Mouse (Mus musculus) intestine, embryonic 14.5 days (tissue): ENCODE results near the gene Ascc1. TPM values are rescaled to one million over a fixed set of nuclear protein-coding genes. Genes with fewer than 3 reads are reported as not detected.

Source experiments
- ATAC-seq: fragments of 200-750 bp; cut with Nextera tagmentation; replicated peaks from 2 replicates; pipeline ENCODE4 v1.8.0; 2017; ENCODE audit warnings: low read depth, moderate number of reproducible peaks, moderate TSS enrichment, moderate library complexity; ENCODE audit not compliant: low FRiP score, low TSS enrichment
- DNase-seq: peaks from one replicate; pipeline ENCODE4 v3.0.0-alpha.2; 2018; ENCODE audit warnings: low spot score
- H3K27ac ChIP-seq: fragments of 300-500 bp; sonication (generic); 2 replicates; pipeline ENCODE4 v1.5.1; 2014; ENCODE audit warnings: low read depth, mild to moderate bottlenecking, control low read depth
- H3K27me3 ChIP-seq: fragments of 300-500 bp; sonication (generic); replicated peaks from 2 replicates; pipeline ENCODE4 v1.6.1; 2014; ENCODE audit warnings: low read length, control low read depth; ENCODE audit not compliant: control insufficient read depth, insufficient read depth
- H3K36me3 ChIP-seq: fragments of 300-500 bp; sonication (generic); 2 replicates; pipeline ENCODE4 v1.6.1; 2014; ENCODE audit warnings: low read length, control low read depth; ENCODE audit not compliant: control insufficient read depth, insufficient read depth
- H3K4me1 ChIP-seq: fragments of 300-500 bp; sonication (generic); replicated peaks from 2 replicates; pipeline ENCODE4 v1.6.1; 2014; ENCODE audit warnings: low read length, control low read depth, mixed read lengths; ENCODE audit not compliant: control insufficient read depth, insufficient read depth
- H3K4me2 ChIP-seq: fragments of 300-500 bp; sonication (generic); 2 replicates; pipeline ENCODE4 v1.6.1; 2014; ENCODE audit warnings: low read length
- H3K4me3 ChIP-seq: fragments of 300-500 bp; sonication (generic); 2 replicates; pipeline ENCODE4 v1.5.1; 2014; ENCODE audit warnings: low read depth, low read length, control low read depth, mixed read lengths
- H3K9ac ChIP-seq: fragments of 300-500 bp; sonication (generic); 2 replicates; pipeline ENCODE4 v1.6.1; 2014; ENCODE audit warnings: mild to moderate bottlenecking, low read length
- H3K9me3 ChIP-seq: fragments of 300-500 bp; sonication (generic); 2 replicates; pipeline ENCODE4 v1.6.1; 2016; ENCODE audit warnings: low read length, control low read depth; ENCODE audit not compliant: control insufficient read depth
- WGBS: fragments of 180-500 bp; shearing (Covaris S2); extraction: QIAGEN DNeasy Blood & Tissue Kit; methylation state at CpG from one replicate; pipeline ENCODE4 v1.1.7; 2014; 5-methylcytosine and 5-hydroxymethylcytosine counted together
- polyA plus RNA-seq: library from polyadenylated mRNA; unstranded; fragments of >200 nt; fragmentation: Nextera tagmentation; extraction: Ambion mirVana; gene quantifications from 2 replicates; pipeline ENCODE4 v1.2.1, GENCODE M21; 2014

Ascc1 gene
- polyA plus RNA-seq, 1 experiment from 2014 or later: 48.2 TPM

DNA sequence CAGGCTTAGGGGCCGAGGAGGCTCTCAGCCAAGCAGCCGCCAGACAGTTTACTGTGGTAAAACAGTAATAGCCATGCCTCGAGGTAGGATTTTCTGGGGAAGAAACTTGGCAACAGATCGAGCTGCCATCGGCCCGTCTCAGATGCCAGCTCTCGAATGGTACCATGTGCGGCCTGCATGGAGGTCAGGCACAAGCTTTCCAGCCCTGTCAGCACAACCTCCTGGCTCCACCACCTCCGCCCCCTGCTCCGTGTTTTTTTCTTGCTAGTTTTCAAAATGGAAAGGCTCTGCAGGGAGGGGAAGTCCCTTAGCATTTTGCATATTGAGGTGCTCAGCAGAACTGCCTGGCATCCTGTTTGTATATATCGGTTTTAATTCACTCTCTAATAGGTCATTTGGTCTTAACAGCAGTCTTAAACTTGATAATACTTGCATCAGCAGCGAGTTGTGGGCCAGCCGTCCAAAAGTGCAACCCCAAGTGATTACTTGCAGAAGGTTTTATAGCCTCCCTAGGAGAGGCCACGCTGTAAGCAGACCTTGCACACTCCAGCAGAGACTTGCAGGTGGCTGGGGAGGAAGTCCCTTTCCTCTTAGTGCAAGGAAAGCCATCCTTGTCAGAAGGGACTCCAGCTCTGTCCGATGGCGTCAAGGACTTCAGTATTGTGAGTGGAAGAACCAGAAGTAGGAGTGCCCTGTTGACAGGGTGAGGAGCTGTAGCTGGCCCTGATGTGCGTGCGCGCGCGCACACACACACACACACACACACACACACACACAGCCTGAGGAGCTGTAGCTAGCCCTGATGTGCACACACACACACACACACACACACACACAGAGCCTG, 78.6 kb downstream of the Ascc1 start:
- Histone ChIP-seq H3K4me2 (no peak overlapping the region), H3K36me3 (no peaks in the 10 kb centered on the region), H3K27ac (0 out of 2 replicates have a peak overlapping the region, but pooled peaks have one; percentile 12), H3K9me3 (no peaks in the 10 kb centered on the region), H3K9ac (no peak overlapping the region), H3K4me3 (no peak overlapping the region), H3K27me3 (no peaks in the 10 kb centered on the region), H3K4me1 (peaks cover 28% of the 10 kb centered on the region)
- ATAC-seq (peak; percentile 54), DNase-seq (no peak)
- 50% methylated on average over 21 of the region's 21 CpGs for WGBS

DNA sequence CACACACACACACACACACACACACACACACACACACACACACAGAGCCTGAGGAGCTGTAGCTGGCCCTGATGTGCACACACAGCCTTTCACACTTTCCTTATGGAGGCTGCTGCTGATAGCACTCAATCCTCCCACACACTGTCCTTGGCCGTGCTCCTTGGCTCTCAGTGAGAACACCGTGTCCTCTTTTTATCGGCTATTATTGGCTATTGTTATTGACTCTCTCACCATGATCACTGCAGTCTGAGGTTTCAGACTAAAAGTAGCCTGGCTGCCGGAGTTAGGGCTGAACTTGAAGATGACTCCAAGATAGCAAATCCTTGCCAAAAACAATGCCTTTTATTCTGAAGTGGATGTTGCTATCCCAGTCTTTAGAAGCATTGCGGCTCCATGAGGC, 79.3 kb downstream of the Ascc1 start:
- H3K4me3 ChIP-seq: no peak overlapping the region
- DNase-seq (no peak), ATAC-seq (0 out of 2 replicates have a peak, but pooled peaks have one; percentile 37)
- no peak overlapping the region for H3K4me2 ChIP-seq
- H3K4me1 ChIP-seq: peaks cover 28% of the 10 kb centered on the region
- no peak overlapping the region for H3K9ac ChIP-seq
- WGBS: 47% methylated on average over 5 of the region's 5 CpGs
- H3K27me3 ChIP-seq: no peaks in the 10 kb centered on the region
- H3K36me3 ChIP-seq: no peaks in the 10 kb centered on the region
- H3K27ac ChIP-seq: no peak overlapping the region
- H3K9me3 ChIP-seq: no peaks in the 10 kb centered on the region

DNA sequence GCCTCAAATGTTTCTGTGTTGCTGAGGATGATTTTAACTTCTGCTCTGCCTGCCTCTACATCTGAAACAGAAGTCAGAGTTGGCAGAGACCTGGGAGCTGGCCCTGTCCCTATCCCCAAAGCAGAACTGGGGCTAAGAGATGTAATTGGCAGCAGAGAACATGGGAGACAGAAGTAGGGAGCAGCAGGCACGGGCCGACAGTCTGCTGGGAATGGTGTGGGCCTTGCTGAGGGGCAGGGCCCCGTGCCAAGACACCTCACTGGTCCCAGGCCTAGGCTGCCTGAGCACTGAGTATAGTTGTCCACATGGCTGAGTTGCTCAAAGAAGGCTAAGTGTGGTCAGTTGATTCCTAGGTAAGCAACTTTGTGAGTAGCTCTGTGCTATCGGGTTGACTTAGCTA, 81.5 kb downstream of the Ascc1 start:
- Histone ChIP-seq H3K4me1 (peaks cover 17% of the 10 kb centered on the region), H3K9ac (no peak overlapping the region), H3K27me3 (no peaks in the 10 kb centered on the region), H3K27ac (no peak overlapping the region), H3K9me3 (no peaks in the 10 kb centered on the region), H3K4me3 (no peak overlapping the region), H3K36me3 (no peaks in the 10 kb centered on the region), H3K4me2 (no peak overlapping the region)
- 77% methylated on average over 4 of the region's 4 CpGs for WGBS
- DNase-seq (no peak), ATAC-seq (no peak)

DNA sequence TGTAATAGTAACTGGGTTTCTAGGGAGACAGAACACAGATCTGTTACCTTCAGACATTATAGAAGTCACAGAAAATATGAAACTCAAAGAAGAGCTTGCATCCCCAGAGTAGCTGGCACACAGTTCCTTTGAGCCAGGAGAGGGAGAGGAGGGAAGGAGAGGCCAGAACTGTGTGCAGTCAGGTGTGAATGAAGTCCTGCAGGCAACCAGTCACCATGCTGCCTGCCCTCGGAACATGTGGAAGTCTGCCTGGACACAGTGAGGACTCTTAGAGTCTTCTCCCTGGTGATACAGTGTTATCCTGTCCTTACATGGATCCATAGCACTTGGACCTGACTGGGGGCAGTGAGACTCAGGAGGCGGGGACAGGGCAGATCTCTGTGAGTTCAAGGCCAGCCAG, 89.7 kb downstream of the Ascc1 start:
- no peaks in the 10 kb centered on the region for H3K9me3 ChIP-seq
- no peak overlapping the region for H3K4me2 ChIP-seq
- H3K4me1 ChIP-seq: peaks cover 5% of the 10 kb centered on the region; the same call in 1 of the 2 replicates
- no peaks in the 10 kb centered on the region for H3K36me3 ChIP-seq
- H3K4me3 ChIP-seq: no peak overlapping the region
- DNase-seq (no peak), ATAC-seq (no peak)
- H3K27me3 ChIP-seq: no peaks in the 10 kb centered on the region
- H3K9ac ChIP-seq: no peak overlapping the region
- H3K27ac ChIP-seq: no peak overlapping the region
- WGBS: 89% methylated on average over 2 of the region's 2 CpGs

DNA sequence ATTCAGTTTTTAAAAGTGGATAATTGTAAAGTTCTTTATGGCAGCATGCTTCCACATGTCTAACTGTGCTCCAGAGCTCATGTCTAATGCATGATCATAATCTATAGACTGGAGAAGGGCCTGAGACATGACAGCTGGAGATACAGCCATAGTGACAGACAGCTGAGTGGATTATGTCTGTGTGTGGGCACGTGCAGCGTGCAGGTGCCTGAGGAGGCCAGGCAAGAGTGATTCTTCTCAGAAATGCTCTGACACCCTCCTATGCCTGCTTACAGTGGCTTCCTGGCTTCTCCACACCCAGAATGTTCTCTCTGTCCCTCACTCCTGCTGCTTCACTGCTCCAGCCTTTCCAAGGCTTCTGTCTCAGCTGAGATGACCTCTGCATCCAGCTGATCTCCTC, 91.1 kb downstream of the Ascc1 start:
- H3K9me3 ChIP-seq: no peaks in the 10 kb centered on the region
- DNase-seq (no peak), ATAC-seq (no peak)
- 95% methylated on average over 2 of the region's 2 CpGs for WGBS
- no peak overlapping the region for H3K9ac ChIP-seq
- H3K4me3 ChIP-seq: no peak overlapping the region
- 0 out of 2 replicates have a peak, but pooled peaks cover 3% of the 10 kb centered on the region for H3K36me3 ChIP-seq
- H3K4me1 ChIP-seq: peaks cover 8% of the 10 kb centered on the region; the same call in 1 of the 2 replicates
- no peak overlapping the region for H3K4me2 ChIP-seq
- no peak overlapping the region for H3K27ac ChIP-seq
- no peaks in the 10 kb centered on the region for H3K27me3 ChIP-seq

DNA sequence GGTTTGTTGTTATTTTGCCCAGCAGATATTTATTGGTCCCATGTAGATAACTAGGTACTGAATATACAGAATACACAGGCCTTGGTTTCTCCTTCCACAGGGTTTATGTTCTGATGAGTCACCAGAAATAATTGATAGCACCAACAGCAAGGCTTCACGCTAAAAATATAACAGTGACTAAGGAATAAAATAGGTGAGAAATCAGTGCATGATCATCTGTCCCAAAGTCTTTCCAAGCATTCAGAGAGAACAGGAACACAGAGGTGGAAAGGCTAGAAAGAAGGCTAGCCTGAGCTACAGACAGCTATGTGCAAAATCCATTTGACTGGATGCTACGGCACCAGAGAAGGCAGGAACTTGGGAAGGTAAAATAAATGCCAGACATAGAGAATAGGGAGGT, 93.0 kb downstream of the Ascc1 start:
- H3K4me2 ChIP-seq: no peak overlapping the region
- DNase-seq (no peak), ATAC-seq (no peak)
- H3K9ac ChIP-seq: no peak overlapping the region
- H3K4me3 ChIP-seq: no peak overlapping the region
- H3K27ac ChIP-seq: no peak overlapping the region
- H3K27me3 ChIP-seq: no peaks in the 10 kb centered on the region
- WGBS: 86% methylated on average over 2 of the region's 2 CpGs
- 0 out of 2 replicates have a peak, but pooled peaks cover 8% of the 10 kb centered on the region for H3K36me3 ChIP-seq
- peaks cover 8% of the 10 kb centered on the region; the same call in 1 of the 2 replicates for H3K4me1 ChIP-seq
- H3K9me3 ChIP-seq: no peaks in the 10 kb centered on the region

DNA sequence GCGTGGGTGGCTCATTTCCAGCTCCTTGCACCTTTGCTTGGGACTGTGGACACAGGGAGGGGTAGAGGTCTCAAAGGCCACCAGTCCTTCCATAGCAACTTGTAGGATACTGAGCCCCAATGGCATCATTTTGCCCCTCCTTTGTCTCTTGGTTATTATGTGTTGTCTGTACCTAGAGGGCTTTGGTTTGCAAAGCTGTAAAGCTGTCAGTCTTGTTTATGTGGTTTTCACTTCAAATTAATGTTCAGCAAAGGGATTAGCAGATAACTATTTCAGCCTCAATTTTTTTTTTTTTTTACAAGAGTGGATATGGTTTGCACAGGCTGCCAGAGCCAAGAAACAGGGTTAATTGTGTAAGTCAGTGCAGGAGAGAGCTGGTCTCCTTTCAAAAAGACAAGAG, 93.7 kb downstream of the Ascc1 start:
- WGBS: 41% methylated on average over 1 of the region's 1 CpGs
- H3K27me3 ChIP-seq: no peaks in the 10 kb centered on the region
- H3K27ac ChIP-seq: no peak overlapping the region
- H3K9me3 ChIP-seq: no peaks in the 10 kb centered on the region
- peaks cover 8% of the 10 kb centered on the region; the same call in 1 of the 2 replicates for H3K4me1 ChIP-seq
- ATAC-seq: no peak
- no peak overlapping the region for H3K4me3 ChIP-seq
- no peak overlapping the region for H3K4me2 ChIP-seq
- 0 out of 2 replicates have a peak, but pooled peaks cover 8% of the 10 kb centered on the region for H3K36me3 ChIP-seq
- DNase-seq: no peak
- no peak overlapping the region for H3K9ac ChIP-seq

DNA sequence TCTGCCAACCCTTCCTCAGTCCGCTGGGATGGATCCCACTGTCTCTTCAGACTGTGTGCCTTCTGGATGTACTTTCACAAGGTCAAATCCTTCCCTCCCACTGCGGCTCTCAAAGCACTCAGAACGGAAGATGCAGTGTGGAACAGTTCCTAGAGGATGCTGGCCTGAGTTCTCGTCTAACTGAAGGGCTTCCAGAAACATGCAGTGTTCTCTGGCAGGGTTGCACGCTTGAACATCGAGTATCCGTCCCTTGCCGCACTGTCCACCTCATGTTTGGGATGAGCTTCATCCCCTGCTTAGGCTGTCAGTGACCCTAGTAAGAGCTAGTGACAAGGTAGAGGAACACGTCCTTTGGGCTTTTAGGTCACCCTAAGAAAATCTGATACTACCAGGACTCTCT, 94.5 kb downstream of the Ascc1 start:
- H3K36me3 ChIP-seq: 0 out of 2 replicates have a peak, but pooled peaks cover 8% of the 10 kb centered on the region
- H3K9me3 ChIP-seq: no peaks in the 10 kb centered on the region
- DNase-seq (no peak), ATAC-seq (no peak)
- H3K4me1 ChIP-seq: peaks cover 8% of the 10 kb centered on the region; the same call in 1 of the 2 replicates
- no peak overlapping the region for H3K4me3 ChIP-seq
- no peak overlapping the region for H3K9ac ChIP-seq
- 87% methylated on average over 9 of the region's 9 CpGs for WGBS
- H3K4me2 ChIP-seq: no peak overlapping the region
- H3K27ac ChIP-seq: no peak overlapping the region
- no peaks in the 10 kb centered on the region for H3K27me3 ChIP-seq

DNA sequence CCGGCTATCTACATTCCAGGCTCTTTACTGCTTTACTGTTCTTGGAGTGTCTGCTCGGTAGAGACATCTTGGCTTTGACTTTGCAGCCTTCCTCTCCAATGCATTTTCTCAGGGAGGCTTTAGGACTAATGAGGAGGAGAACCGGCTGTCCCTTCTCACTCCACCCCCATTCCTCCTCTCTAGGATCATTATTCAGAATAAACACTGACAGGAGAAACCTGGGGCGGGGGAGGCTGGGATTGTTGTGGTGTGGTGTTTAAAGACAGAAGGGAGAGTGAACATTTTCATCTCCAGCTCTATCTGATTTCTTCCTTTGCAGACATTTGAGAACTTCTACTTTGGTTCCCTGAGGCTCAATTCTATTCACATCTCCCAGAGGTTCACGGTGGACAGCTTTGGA, 95.2 kb downstream of the Ascc1 start:
- peaks cover 8% of the 10 kb centered on the region; the same call in 1 of the 2 replicates for H3K4me1 ChIP-seq
- WGBS: 56% methylated on average over 5 of the region's 5 CpGs
- H3K9me3 ChIP-seq: no peaks in the 10 kb centered on the region
- no peak for ATAC-seq
- no peaks in the 10 kb centered on the region for H3K27me3 ChIP-seq
- no peak overlapping the region for H3K27ac ChIP-seq
- no peak overlapping the region for H3K9ac ChIP-seq
- no peak overlapping the region for H3K4me3 ChIP-seq
- 0 out of 2 replicates have a peak, but pooled peaks cover 8% of the 10 kb centered on the region for H3K36me3 ChIP-seq
- H3K4me2 ChIP-seq: no peak overlapping the region
- DNase-seq: no peak
